Mouse (Mus musculus) right cerebral cortex, postnatal 36 days (tissue): Measurements from ENCODE around the gene Cdk18.
"Not testable (repeated sequence)": the region's sequence is repeated elsewhere in the genome, so short reads cannot be mapped to it uniquely, and the experiment has no call there.

Source experiments
- DNase-seq, 2 experiments: peaks; one replicate each; pipeline ENCODE4 v3.0.0; 2022; ENCODE audit warnings: low spot score in 2 of 2, mixed read lengths in 1 of 2

The Cdk18 gene

GRCm38 (mm10) chr1:132139416-132139864 is at the start of gene Cdk18:
Gene Cdk18, minus strand, starts transcription at chr1:132139684.
- DNase-seq = no peak

- DNase-seq = no peak
Observed at GRCm38 (mm10) chr1:132189231-132189630, 49.7 kb upstream of the Cdk18 start.

GRCm38 (mm10) chr1:132188442-132189066 is 49.1 kb upstream of the Cdk18 start:
- DNase-seq = no peak

GRCm38 (mm10) chr1:132186303-132186702 is 46.8 kb upstream of the Cdk18 start:
- DNase-seq = no peak

GRCm38 (mm10) chr1:132171619-132172018 is 32.1 kb upstream of the Cdk18 start:
- no peak for DNase-seq

- DNase-seq = no peak
Observed at GRCm38 (mm10) chr1:132170698-132171097, 31.2 kb upstream of the Cdk18 start.

DNA sequence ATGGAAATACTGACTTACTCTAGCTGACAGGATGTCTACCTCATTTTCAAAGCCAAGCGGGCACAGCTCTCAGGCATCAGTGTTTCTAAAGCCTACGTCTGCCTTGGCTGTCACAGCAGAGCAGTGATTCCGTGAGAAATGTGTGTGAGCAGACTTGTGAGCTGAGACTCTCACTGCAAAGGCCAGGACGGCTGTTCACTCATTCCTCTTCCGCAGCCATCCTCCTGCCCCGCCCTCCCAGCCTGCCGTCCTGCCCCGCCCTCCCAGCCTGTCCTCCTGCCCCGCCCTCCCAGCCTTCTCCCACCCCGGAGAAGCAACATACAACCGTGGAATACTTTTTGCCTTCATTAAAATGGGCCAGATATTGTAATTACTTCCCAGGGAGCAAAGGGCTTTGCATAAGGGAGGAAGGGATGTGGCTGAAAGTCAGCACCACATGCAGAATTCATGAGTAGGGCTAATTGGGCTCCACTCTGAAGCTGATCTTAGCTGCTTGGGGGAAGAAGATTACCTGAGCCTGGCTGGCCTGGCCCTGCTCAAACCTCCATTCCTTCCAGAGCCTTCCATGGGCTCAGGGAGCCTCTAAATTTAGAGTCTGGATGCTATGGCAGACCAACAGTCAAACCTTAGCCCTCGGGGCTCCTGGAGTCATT is 28.8 kb upstream of the Cdk18 start:
- DNase-seq = no peak

DNA sequence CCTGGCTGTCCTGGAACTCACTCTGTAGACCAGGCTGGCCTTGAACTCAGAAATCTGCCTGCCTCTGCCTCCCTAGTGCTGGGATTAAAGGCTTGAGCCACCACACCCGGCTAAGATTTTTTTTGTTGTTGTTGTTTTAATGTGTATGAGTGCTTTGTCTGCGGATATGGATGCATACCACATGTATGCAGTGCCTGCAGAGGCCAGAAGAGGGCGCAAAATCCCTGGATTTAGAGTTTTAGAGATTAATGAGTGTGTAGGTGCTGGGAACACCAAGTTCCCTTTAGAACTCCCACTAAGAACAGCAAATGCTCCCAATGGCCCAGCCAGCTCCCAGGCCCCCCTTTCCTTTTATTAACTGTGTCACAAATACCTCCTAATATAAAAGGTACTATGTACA is 26.4 kb upstream of the Cdk18 start:
- DNase-seq = no peak

DNA sequence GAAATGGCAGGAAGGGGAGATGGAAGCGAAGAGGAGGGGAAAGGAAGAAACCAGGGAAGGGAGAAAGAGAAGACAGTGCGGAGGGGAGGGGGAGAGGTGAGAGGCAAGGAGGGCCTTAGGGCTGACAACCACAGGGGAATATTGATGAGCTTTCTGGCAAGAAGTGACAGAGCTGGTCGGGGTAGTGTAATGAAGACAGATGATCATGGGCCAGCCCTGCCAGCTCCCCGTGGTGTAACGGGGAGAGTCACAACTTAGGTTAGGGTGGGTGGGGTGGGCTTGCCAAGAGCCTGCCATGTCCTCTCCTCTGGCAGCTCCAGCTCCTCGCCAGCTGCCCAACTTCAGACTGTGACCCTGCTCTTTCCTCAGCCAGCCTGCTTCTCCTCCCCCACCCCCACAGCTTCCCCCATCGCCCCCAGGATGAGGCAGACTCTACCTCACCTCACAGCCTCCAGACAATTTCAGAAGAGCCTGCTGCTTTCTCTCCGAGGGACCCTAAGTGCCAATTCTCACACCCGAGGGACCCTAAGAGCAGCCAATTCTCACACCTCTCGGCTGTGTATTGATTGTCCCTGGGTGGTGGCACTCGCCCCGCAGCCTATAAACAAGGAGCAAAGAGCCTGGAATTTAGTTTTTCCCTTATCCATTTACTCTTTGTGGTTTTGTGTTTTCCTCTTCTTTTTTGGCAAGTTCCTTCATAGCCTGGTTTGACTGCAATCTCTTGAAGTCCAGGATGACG is 25.5 kb upstream of the Cdk18 start:
- DNase-seq = no peak

- not testable (repeated sequence) for DNase-seq
Observed at GRCm38 (mm10) chr1:132162618-132163017, 23.1 kb upstream of the Cdk18 start.

GRCm38 (mm10) chr1:132161211-132161880 is 21.9 kb upstream of the Cdk18 start:
- no peak for DNase-seq

- DNase-seq = no peak
Observed at GRCm38 (mm10) chr1:132159681-132160080, 20.2 kb upstream of the Cdk18 start.

DNA sequence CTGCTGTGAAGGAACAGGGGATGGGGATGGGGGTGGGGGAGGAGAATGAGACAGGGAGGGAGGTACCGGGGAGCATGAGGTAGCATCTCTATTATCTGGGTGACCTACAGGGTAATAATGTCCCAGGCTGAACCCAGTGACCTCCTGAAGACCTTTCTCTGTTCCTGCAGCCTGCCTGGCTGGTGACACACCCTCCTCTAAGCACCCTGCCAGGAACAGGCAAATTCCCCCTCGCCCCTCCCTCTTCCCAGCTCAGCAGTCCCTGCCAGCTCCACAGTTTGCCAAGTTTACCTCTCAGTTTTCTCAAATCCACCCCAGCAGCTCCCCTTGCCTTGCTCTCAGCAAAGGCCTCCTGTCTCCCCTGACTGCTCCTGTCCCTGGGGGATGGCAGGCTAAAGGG is 19.3 kb upstream of the Cdk18 start:
- no peak for DNase-seq

- DNase-seq = no peak
Observed at GRCm38 (mm10) chr1:132157808-132158207, 18.3 kb upstream of the Cdk18 start.

GRCm38 (mm10) chr1:132157016-132157781 is 17.7 kb upstream of the Cdk18 start:
- peak; percentile 68 to 74 for DNase-seq

GRCm38 (mm10) chr1:132155737-132156136 is 16.3 kb upstream of the Cdk18 start:
- DNase-seq = peak in 1 of 2 experiments; percentile 55

DNA sequence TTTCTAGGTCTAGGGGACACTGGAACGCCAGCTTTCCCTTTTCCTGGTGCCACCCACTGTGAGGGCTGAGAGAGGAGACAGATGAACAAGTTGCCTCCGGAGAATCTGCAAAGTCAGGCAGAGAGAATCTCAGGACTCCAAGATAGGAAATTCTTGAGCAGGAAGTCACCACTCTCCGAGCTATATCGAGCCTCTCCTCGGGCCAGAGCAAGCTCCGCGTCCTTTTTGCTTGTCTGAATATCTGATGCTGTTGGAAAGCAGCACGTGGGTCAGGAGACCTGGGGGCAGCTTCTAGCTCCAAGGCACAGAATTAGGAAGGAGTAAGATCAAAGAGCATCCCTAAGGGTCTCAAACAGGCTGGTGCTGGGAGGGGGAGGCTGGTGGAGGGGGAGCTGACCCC is 14.2 kb upstream of the Cdk18 start:
- no peak for DNase-seq

DNA sequence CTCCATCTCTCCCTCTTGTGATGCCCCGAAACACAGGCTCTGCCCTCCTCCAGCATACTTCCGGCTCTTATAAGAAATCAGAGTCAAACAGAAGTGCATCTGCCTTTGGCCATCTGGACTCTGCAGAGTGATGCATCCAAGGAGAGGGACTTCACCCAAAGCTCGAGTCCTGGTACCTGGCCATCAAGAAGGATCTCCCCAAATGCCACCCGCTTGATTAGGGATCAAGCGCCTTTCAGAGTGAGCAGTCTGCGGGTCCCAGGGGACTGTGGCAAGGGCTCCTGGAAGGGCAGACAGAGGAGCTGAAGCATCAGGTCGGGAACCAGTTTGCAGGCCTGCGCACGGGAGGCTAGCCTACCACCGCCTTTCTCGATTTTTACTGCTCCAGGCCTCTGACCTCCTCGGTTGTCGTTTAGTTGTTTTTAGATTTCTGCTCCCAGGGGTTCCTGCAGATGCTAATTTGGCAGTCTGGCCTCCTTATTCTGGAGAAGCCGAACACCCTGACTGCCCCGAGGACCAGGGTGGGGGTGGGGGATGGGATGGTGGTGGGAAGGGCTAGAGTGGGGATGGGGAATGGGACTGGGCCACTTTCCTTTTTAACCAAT is 13.7 kb upstream of the Cdk18 start:
- DNase-seq = no peak

DNA sequence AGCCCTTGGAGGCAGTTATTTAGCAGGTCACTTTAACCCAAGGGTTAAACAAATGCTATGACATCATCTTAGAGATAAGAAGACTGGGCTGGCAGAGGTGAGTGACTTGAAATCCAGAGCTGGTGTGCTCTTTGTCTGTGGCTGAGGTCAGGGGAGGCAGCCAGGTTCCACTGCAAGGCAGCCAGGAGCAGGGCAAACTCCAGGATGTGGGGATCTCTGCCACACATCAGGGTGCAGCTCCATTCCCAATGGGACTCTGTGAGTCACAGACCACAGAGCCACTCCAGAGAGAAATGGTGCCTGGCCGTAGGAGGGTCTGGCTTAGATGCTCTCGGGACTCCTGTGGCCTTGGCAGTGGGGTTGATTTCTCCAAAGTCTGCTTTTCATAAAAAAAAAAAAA is 12.4 kb upstream of the Cdk18 start:
- no peak for DNase-seq

GRCm38 (mm10) chr1:132150817-132151601 is 11.5 kb upstream of the Cdk18 start:
- no peak for DNase-seq
